Mouse (Mus musculus) olfactory bulb, adult 2 months (tissue): ENCODE results near the gene Ina. TPM values are rescaled to one million over a fixed set of nuclear protein-coding genes. Genes with fewer than 3 reads are reported as not detected.

Source experiments
- H3K27ac ChIP-seq: fragments of 200-500 bp; 2 replicates; pipeline ENCODE4 v1.5.1; 2012; ENCODE audit warnings: low read depth, low read length; ENCODE audit not compliant: insufficient read depth
- H3K4me1 ChIP-seq: fragments of 200-500 bp; 2 replicates; pipeline ENCODE4 v1.6.1; 2012; ENCODE audit warnings: low read length; ENCODE audit not compliant: control insufficient read depth, insufficient read depth
- H3K4me3 ChIP-seq: fragments of 200-500 bp; 2 replicates; pipeline ENCODE4 v1.5.1; 2012; ENCODE audit warnings: mild to moderate bottlenecking, low read depth, low read length, moderate library complexity; ENCODE audit not compliant: insufficient read depth
- CTCF ChIP-seq: fragments of 200-500 bp; IDR thresholded peaks from 2 replicates; pipeline ENCODE4 v1.5.1; 2012; ENCODE audit warnings: low read depth, mild to moderate bottlenecking, low read length, moderate library complexity; ENCODE audit not compliant: insufficient read depth
- POLR2A ChIP-seq: fragments of 200-500 bp; IDR thresholded peaks from 2 replicates; pipeline ENCODE4 v1.6.1; 2012; ENCODE audit warnings: mild to moderate bottlenecking, low read depth, low read length, moderate library complexity; ENCODE audit not compliant: insufficient read depth
- WGBS: fragments of 180-500 bp; shearing (Covaris S2); methylation state at CpG from one replicate; pipeline ENCODE4 v1.1.7; 2018; 5-methylcytosine and 5-hydroxymethylcytosine counted together
- polyA plus RNA-seq: library from polyadenylated mRNA; stranded (reverse); fragments of >200 nt; gene quantifications from 2 replicates; pipeline ENCODE4 v1.2.4, GENCODE M21; 2012; ENCODE audit warnings: low replicate concordance; ENCODE audit not compliant: missing spikeins, insufficient read depth, insufficient read length

The Ina gene
- polyA plus RNA-seq, 1 experiment: not detected

GRCm38 (mm10) chr19:47006321-47006720 lies 8.2 kb upstream of the Ina start:
- no peaks in the 10 kb centered on the region for H3K4me1 ChIP-seq
- 40% methylated on average over 4 of the region's 4 CpGs for WGBS
- no peak overlapping the region for H3K4me3 ChIP-seq
- TF ChIP-seq POLR2A (no peak), CTCF (no peak)
- no peak overlapping the region for H3K27ac ChIP-seq

- 61% methylated on average over 7 of the region's 7 CpGs for WGBS
- H3K27ac ChIP-seq: no peak overlapping the region
- TF ChIP-seq POLR2A (no peak), CTCF (no peak)
- H3K4me3 ChIP-seq: no peak overlapping the region
- H3K4me1 ChIP-seq: peaks cover 10% of the 10 kb centered on the region
These were observed 5.1 kb upstream of the Ina start for GRCm38 (mm10) chr19:47009420-47009819.

- 93% methylated on average over 5 of the region's 5 CpGs for WGBS
- no peak overlapping the region for H3K27ac ChIP-seq
- no peak for TF ChIP-seq POLR2A
- no peak for TF ChIP-seq CTCF
- H3K4me3 ChIP-seq: no peak overlapping the region
- peaks cover 10% of the 10 kb centered on the region for H3K4me1 ChIP-seq
These were observed 4.6 kb upstream of the Ina start for GRCm38 (mm10) chr19:47009943-47010342.

- peaks cover 11% of the 10 kb centered on the region for H3K4me1 ChIP-seq
- H3K4me3 ChIP-seq: no peak overlapping the region
- H3K27ac ChIP-seq: no peak overlapping the region
- TF ChIP-seq POLR2A (no peak), CTCF (no peak)
- 79% methylated on average over 15 of the region's 15 CpGs for WGBS
These were observed 1.9 kb upstream of the Ina start for GRCm38 (mm10) chr19:47012521-47013130.

GRCm38 (mm10) chr19:47013340-47014158 lies 949 bp upstream of the Ina start:
- TF ChIP-seq CTCF: no peak
- TF ChIP-seq POLR2A: no peak
- Histone ChIP-seq H3K4me1 (peaks cover 13% of the 10 kb centered on the region), H3K4me3 (peak overlapping the region; percentile 57), H3K27ac (peak overlapping the region; percentile 84)
- 10% methylated on average over 20 of the region's 20 CpGs for WGBS

GRCm38 (mm10) chr19:47014159-47014446 lies 395 bp upstream of the Ina start:
- TF ChIP-seq CTCF (no peak), POLR2A (no peak)
- Histone ChIP-seq H3K27ac (peak overlapping the region; percentile 84), H3K4me3 (peak overlapping the region; percentile 57), H3K4me1 (peaks cover 17% of the 10 kb centered on the region)
- WGBS: 1% methylated on average over 11 of the region's 11 CpGs

GRCm38 (mm10) chr19:47015396-47015795 lies 898 bp downstream of the Ina start:
- WGBS: under 1% methylated on average over 37 of the region's 37 CpGs
- H3K27ac ChIP-seq: peak overlapping the region; percentile 46; the same call in 1 of the 2 replicates
- peaks cover 25% of the 10 kb centered on the region for H3K4me1 ChIP-seq
- peak overlapping the region; percentile 57 for H3K4me3 ChIP-seq
- no peak for TF ChIP-seq CTCF
- TF ChIP-seq POLR2A: no peak

- WGBS: 1% methylated on average over 9 of the region's 9 CpGs
- Histone ChIP-seq H3K4me1 (peaks cover 25% of the 10 kb centered on the region), H3K4me3 (peak overlapping the region; percentile 57), H3K27ac (0 out of 2 replicates have a peak overlapping the region, but pooled peaks have one; percentile 46)
- no peak for TF ChIP-seq POLR2A
- TF ChIP-seq CTCF: no peak
These were observed 1.5 kb downstream of the Ina start for GRCm38 (mm10) chr19:47015965-47016364.

- Histone ChIP-seq H3K27ac (no peak overlapping the region), H3K4me3 (peak overlapping the region; percentile 57), H3K4me1 (peaks cover 25% of the 10 kb centered on the region)
- TF ChIP-seq CTCF (no peak), POLR2A (no peak)
- WGBS: under 1% methylated on average over 15 of the region's 15 CpGs
These were observed 2.0 kb downstream of the Ina start for GRCm38 (mm10) chr19:47016487-47016886.
